Mouse (Mus musculus) megakaryocyte, adult 5-6 weeks (primary cell): ENCODE measurements around the gene Nsun4. TPM values are rescaled to one million over a fixed set of nuclear protein-coding genes. Genes with fewer than 3 reads are reported as not detected.

Experiments used
- ATAC-seq: 2 replicates; pipeline ENCODE4 v1.8.0; 2016; ENCODE audit warnings: mild to moderate bottlenecking, inconsistent platforms; ENCODE audit not compliant: poor library complexity, severe bottlenecking
- total RNA-seq, 2 experiments: library from RNA; stranded (forward) in 1 of 2; stranded (reverse) in 1 of 2; fragments of 153-499, 151-499 nt in 1 of 2; fragments of 221-1000, 200-1000 nt in 1 of 2; gene quantifications; 2 replicates each; pipeline versions ENCODE4 v1.2.3 to v1.2.4; 2015 to 2017

The Nsun4 gene
- total RNA-seq (2015) (9.6 and 10.4 TPM in 2 replicates), total RNA-seq (2017) (7.9 and 14.0 TPM in 2 replicates)

- ATAC-seq, result peak; percentile 92
Measured at GRCm38 (mm10) chr4:116053399-116053961, at the start of gene Nsun4. Gene Nsun4 (minus strand): TSS chr4:116053876.

- 0 out of 2 replicates have a peak, but pooled peaks have one; percentile 21 for ATAC-seq
Measured at GRCm38 (mm10) chr4:116100959-116101358, 47.3 kb upstream of the Nsun4 start.

GRCm38 (mm10) chr4:116097211-116097610, 43.5 kb upstream of the Nsun4 start:
- no peak for ATAC-seq

- ATAC-seq, result no peak
Measured at GRCm38 (mm10) chr4:116096291-116096690, 42.6 kb upstream of the Nsun4 start.

GRCm38 (mm10) chr4:116088510-116089249, 35.0 kb upstream of the Nsun4 start:
- ATAC-seq, result no peak

- ATAC-seq, result no peak
Measured at GRCm38 (mm10) chr4:116077240-116078095, 23.8 kb upstream of the Nsun4 start.

- ATAC-seq, result peak; percentile 30
Measured at GRCm38 (mm10) chr4:116076369-116077231, 22.9 kb upstream of the Nsun4 start.

GRCm38 (mm10) chr4:116075631-116076368, 22.1 kb upstream of the Nsun4 start:
- peak; percentile 39 for ATAC-seq

- peak; percentile 82 for ATAC-seq
Measured at GRCm38 (mm10) chr4:116074861-116075620, 21.4 kb upstream of the Nsun4 start, which contains the start of the genes Uqcrh and Lrrc41. Gene Uqcrh (minus strand): TSS chr4:116075071. Gene Lrrc41 (plus strand): TSS chr4:116075269.

GRCm38 (mm10) chr4:116074145-116074675, 20.5 kb upstream of the Nsun4 start:
- no peak for ATAC-seq

GRCm38 (mm10) chr4:116073146-116073545, 19.5 kb upstream of the Nsun4 start:
- no peak for ATAC-seq

GRCm38 (mm10) chr4:116070116-116070515, 16.4 kb upstream of the Nsun4 start:
- no peak for ATAC-seq

- ATAC-seq, result no peak
Measured at GRCm38 (mm10) chr4:116063855-116064254, 10.2 kb upstream of the Nsun4 start.

GRCm38 (mm10) chr4:116059012-116059726, 5.5 kb upstream of the Nsun4 start:
- no peak for ATAC-seq

- no peak for ATAC-seq
Measured at GRCm38 (mm10) chr4:116057559-116057958, 3.9 kb upstream of the Nsun4 start.

GRCm38 (mm10) chr4:116052526-116053293, 966 bp downstream of the Nsun4 start:
- peak; percentile 27 for ATAC-seq

GRCm38 (mm10) chr4:116049211-116049610, 4.5 kb downstream of the Nsun4 start:
- ATAC-seq, result no peak
